Mouse (Mus musculus) embryonic facial prominence, embryonic 11.5 days (tissue): ENCODE data around the gene Rapgef3. TPM values are rescaled to one million over a fixed set of nuclear protein-coding genes. Genes with fewer than 3 reads are reported as not detected.

ENCODE experiments used
- ATAC-seq: fragments of 200-750 bp; cut with Nextera tagmentation; replicated peaks from 2 replicates; pipeline ENCODE4 v1.8.0; 2017; ENCODE audit warnings: low read depth; ENCODE audit not compliant: insufficient number of reproducible peaks, low FRiP score, low TSS enrichment
- DNase-seq: peaks from one replicate; pipeline ENCODE4 v3.0.0-alpha.2; 2015; ENCODE audit warnings: low spot score
- H3K27ac ChIP-seq: fragments of 300-500 bp; sonication (generic); replicated peaks from 2 replicates; pipeline ENCODE4 v1.5.1; 2014; ENCODE audit warnings: mild to moderate bottlenecking, low read depth, low read length, control low read depth
- H3K27me3 ChIP-seq: fragments of 300-500 bp; sonication (generic); 2 replicates; pipeline ENCODE4 v1.6.1; 2014; ENCODE audit warnings: mild to moderate bottlenecking, low read length, moderate library complexity, mixed read lengths; ENCODE audit not compliant: control insufficient read depth, insufficient read depth
- H3K36me3 ChIP-seq: fragments of 300-500 bp; sonication (generic); replicated peaks from 2 replicates; pipeline ENCODE4 v1.6.1; 2014; ENCODE audit warnings: low read depth, mild to moderate bottlenecking, low read length, moderate library complexity, mixed read lengths; ENCODE audit not compliant: control insufficient read depth, insufficient read depth
- H3K4me1 ChIP-seq: fragments of 300-500 bp; sonication (generic); 2 replicates; pipeline ENCODE4 v1.6.1; 2014; ENCODE audit warnings: low read length, mixed read lengths; ENCODE audit not compliant: control insufficient read depth, insufficient read depth
- H3K4me2 ChIP-seq: fragments of 300-500 bp; sonication (generic); 2 replicates; pipeline ENCODE4 v1.6.1; 2014; ENCODE audit warnings: low read depth, mild to moderate bottlenecking, control low read depth, low read length, moderate library complexity
- H3K4me3 ChIP-seq: fragments of 300-500 bp; sonication (generic); 2 replicates; pipeline ENCODE4 v1.5.1; 2014; ENCODE audit warnings: low read depth, low read length, control low read depth
- H3K9ac ChIP-seq: fragments of 300-500 bp; sonication (generic); replicated peaks from 2 replicates; pipeline ENCODE4 v1.6.1; 2014; ENCODE audit warnings: mild to moderate bottlenecking, control low read depth, low read length
- H3K9me3 ChIP-seq: fragments of 300-500 bp; sonication (generic); replicated peaks from 2 replicates; pipeline ENCODE4 v1.6.1; 2016; ENCODE audit warnings: mild to moderate bottlenecking, low read length, inconsistent platforms, mixed read lengths; ENCODE audit not compliant: control insufficient read depth
- WGBS: fragments of 180-500 bp; shearing (Covaris S2); extraction: QIAGEN DNeasy Blood & Tissue Kit; methylation state at CpG from one replicate; pipeline ENCODE4 v1.1.7; 2014; 5-methylcytosine and 5-hydroxymethylcytosine counted together
- polyA plus RNA-seq: library from polyadenylated mRNA; unstranded; fragments of >200 nt; fragmentation: Nextera tagmentation; extraction: Ambion mirVana; gene quantifications from 2 replicates; pipeline ENCODE4 v1.2.1, GENCODE M21; 2014

Gene Rapgef3
- polyA plus RNA-seq, 1 experiment from 2014 or later = 2.4 TPM

GRCm38 (mm10) chr15:97789761-97790505 lies 22.2 kb upstream of the Rapgef3 start:
- ATAC-seq = no peak
- Histone ChIP-seq H3K4me1 (no peaks in the 10 kb centered on the region), H3K27ac (no peak overlapping the region), H3K4me2 (no peak overlapping the region), H3K9ac (no peak overlapping the region), H3K4me3 (no peak overlapping the region), H3K27me3 (no peaks in the 10 kb centered on the region), H3K36me3 (no peaks in the 10 kb centered on the region), H3K9me3 (no peaks in the 10 kb centered on the region)
- DNase-seq = peak; percentile 73
- 61% methylated on average over 20 of the region's 20 CpGs for WGBS

GRCm38 (mm10) chr15:97788821-97789220 lies 21.0 kb upstream of the Rapgef3 start:
- H3K9ac ChIP-seq = no peak overlapping the region
- H3K27me3 ChIP-seq = no peaks in the 10 kb centered on the region
- no peak overlapping the region for H3K4me2 ChIP-seq
- H3K27ac ChIP-seq = no peak overlapping the region
- ATAC-seq (no peak), DNase-seq (no peak)
- H3K36me3 ChIP-seq = no peaks in the 10 kb centered on the region
- no peak overlapping the region for H3K4me3 ChIP-seq
- no peaks in the 10 kb centered on the region for H3K9me3 ChIP-seq
- 65% methylated on average over 6 of the region's 6 CpGs for WGBS
- H3K4me1 ChIP-seq = no peaks in the 10 kb centered on the region

- Histone ChIP-seq H3K27me3 (no peaks in the 10 kb centered on the region), H3K4me3 (no peak overlapping the region), H3K4me2 (no peak overlapping the region), H3K27ac (no peak overlapping the region), H3K9ac (no peak overlapping the region), H3K4me1 (no peaks in the 10 kb centered on the region), H3K9me3 (no peaks in the 10 kb centered on the region), H3K36me3 (no peaks in the 10 kb centered on the region)
- DNase-seq (no peak), ATAC-seq (no peak)
- 69% methylated on average over 19 of the region's 19 CpGs for WGBS
Measured at GRCm38 (mm10) chr15:97787799-97788667, 20.3 kb upstream of the Rapgef3 start.

GRCm38 (mm10) chr15:97787148-97787798 lies 19.5 kb upstream of the Rapgef3 start:
- Histone ChIP-seq H3K4me2 (no peak overlapping the region), H3K27ac (no peak overlapping the region)

GRCm38 (mm10) chr15:97786412-97787112 lies 18.8 kb upstream of the Rapgef3 start:
- DNase-seq (no peak), ATAC-seq (no peak)
- H3K4me3 ChIP-seq = no peak overlapping the region
- 73% methylated on average over 10 of the region's 10 CpGs for WGBS
- H3K36me3 ChIP-seq = no peaks in the 10 kb centered on the region
- H3K4me2 ChIP-seq = no peak overlapping the region
- no peak overlapping the region for H3K9ac ChIP-seq
- H3K4me1 ChIP-seq = peaks cover 2% of the 10 kb centered on the region; the same call in 1 of the 2 replicates
- H3K27ac ChIP-seq = no peak overlapping the region
- H3K9me3 ChIP-seq = no peaks in the 10 kb centered on the region
- no peaks in the 10 kb centered on the region for H3K27me3 ChIP-seq

More at GRCm38 (mm10) chr15:97787148-97787798, 19.5 kb upstream of the Rapgef3 start:
- no peak for ATAC-seq
- H3K36me3 ChIP-seq = no peaks in the 10 kb centered on the region
- H3K27me3 ChIP-seq = no peaks in the 10 kb centered on the region
- no peaks in the 10 kb centered on the region; the same call in 1 of the 2 replicates for H3K4me1 ChIP-seq
- 81% methylated on average over 7 of the region's 7 CpGs for WGBS
- no peaks in the 10 kb centered on the region for H3K9me3 ChIP-seq
- DNase-seq = no peak
- H3K4me3 ChIP-seq = no peak overlapping the region
- no peak overlapping the region for H3K9ac ChIP-seq

GRCm38 (mm10) chr15:97785731-97786411 lies 18.1 kb upstream of the Rapgef3 start:
- no peak overlapping the region for H3K4me3 ChIP-seq
- H3K9me3 ChIP-seq = no peaks in the 10 kb centered on the region
- no peaks in the 10 kb centered on the region for H3K36me3 ChIP-seq
- H3K27ac ChIP-seq = no peak overlapping the region
- H3K4me2 ChIP-seq = no peak overlapping the region
- no peak for DNase-seq
- H3K4me1 ChIP-seq = peaks cover 2% of the 10 kb centered on the region; the same call in 1 of the 2 replicates
- H3K27me3 ChIP-seq = no peaks in the 10 kb centered on the region
- 80% methylated on average over 9 of the region's 9 CpGs for WGBS
- H3K9ac ChIP-seq = no peak overlapping the region
- ATAC-seq = no peak

GRCm38 (mm10) chr15:97784561-97785161 lies 16.9 kb upstream of the Rapgef3 start:
- Histone ChIP-seq H3K9me3 (no peaks in the 10 kb centered on the region), H3K9ac (peak overlapping the region; percentile 76), H3K27me3 (no peaks in the 10 kb centered on the region), H3K27ac (no peak overlapping the region), H3K4me3 (peak overlapping the region; percentile 79), H3K36me3 (no peaks in the 10 kb centered on the region), H3K4me2 (peak overlapping the region; percentile 95), H3K4me1 (peaks cover 2% of the 10 kb centered on the region)
- ATAC-seq (peak; percentile 61), DNase-seq (no peak)
- 7% methylated on average over 43 of the region's 45 CpGs for WGBS
